ENCODE assay signal across 9 mouse cellular contexts in genomic region chr15:99688712-99689111, GRCm38 (mm10). TPM values are rescaled to one million over a fixed set of nuclear protein-coding genes. Genes with fewer than 3 reads are reported as not detected.
DNase-seq lines count a peak whose midpoint lies in the region; ATAC-seq and TF ChIP-seq lines count a peak whose summit lies in the region.
"Had no signal": no experiment of that assay in that cellular context is flagged by ENCODE, and none has a peak within 500 bp of the region (broad histone marks: within the 10 kb centered on the region; RNA-seq: fewer than 3 reads in every experiment).

No protein-coding gene starts in this region.

- no peak overlapping the region for H3K27ac ChIP-seq in kidney, postnatal 0 days
- H3K27ac ChIP-seq: neural tube, embryonic 12.5 days had no signal

- peak; percentile 93 for TF ChIP-seq CTCF in kidney, postnatal 0 days (IDR thresholded peaks at IDR 0.05; ENCODE audit: low read depth)

- no peak overlapping the region for H3K9ac ChIP-seq in kidney, postnatal 0 days (ENCODE audit: low read depth, low read length)
- H3K9ac ChIP-seq: neural tube, embryonic 12.5 days had no signal

- H3K36me3 ChIP-seq in kidney, postnatal 0 days (ENCODE audit: insufficient read depth, low read length): no peaks in the 10 kb centered on the region

- DNase-seq in gastrocnemius, adult 18-20 months (ENCODE audit: low spot score): peak; percentile 43
- no peak for DNase-seq in gastrocnemius, adult 8-10 months (ENCODE audit: low spot score in 2 of 2)
- peak; percentile 88 for DNase-seq in MN1 (ENCODE audit: low spot score)
- DNase-seq in cerebellum, postnatal 25 days: peak; percentile 77 to 81
- peak; percentile 46 for DNase-seq in heart, adult 8-10 months (ENCODE audit: low spot score)
- peak; percentile 92 for DNase-seq in kidney, postnatal 0 days (ENCODE audit: low spot score)
- DNase-seq in retina, postnatal 7 days (ENCODE audit: low read depth, low spot score): peak; percentile 56

- WGBS in kidney, postnatal 0 days: 4% methylated on average over 4 of the region's 4 CpGs

- H3K4me3 ChIP-seq in kidney, postnatal 0 days (replicated peaks; ENCODE audit: low read depth, low read length): no peak overlapping the region
- H3K4me3 ChIP-seq: neural tube, embryonic 12.5 days had no signal

- no peaks in the 10 kb centered on the region for H3K9me3 ChIP-seq in kidney, postnatal 0 days (replicated peaks; ENCODE audit: low read length)
- H3K9me3 ChIP-seq: neural tube, embryonic 12.5 days had no signal

- H3K4me2 ChIP-seq in kidney, postnatal 0 days (ENCODE audit: low read length): no peak overlapping the region
- H3K4me2 ChIP-seq: neural tube, embryonic 12.5 days had no signal

- no peak for ATAC-seq in kidney, postnatal 0 days (replicated peaks; ENCODE audit: low FRiP score, low read depth)
- peak; percentile 93 for ATAC-seq in megakaryocyte, adult 5-6 weeks (ENCODE audit: poor library complexity, severe bottlenecking)

- H3K4me1 ChIP-seq in kidney, postnatal 0 days (replicated peaks; ENCODE audit: insufficient read depth, low read length): no peaks in the 10 kb centered on the region

- no peaks in the 10 kb centered on the region for H3K27me3 ChIP-seq in kidney, postnatal 0 days (ENCODE audit: insufficient read depth, low read length)

RNA-seq across cellular contexts. Expression of gene Smarcd1, which starts 13.2 kb away (rescaled TPM):
- total RNA-seq in gastrocnemius, adult 18-20 months (2021): 1 to 10 TPM; 5.8 to 7.4 TPM
- 1 to 10 TPM; 4.8 to 9.4 (median 7.2) TPM for total RNA-seq in gastrocnemius, adult 8-10 months (2022)
- total RNA-seq in heart, adult 8-10 months (2022): 10 to 100 TPM; 21.7 to 25.8 (median 24.5) TPM
- polyA plus RNA-seq in kidney, postnatal 0 days (2015; fragmentation: Nextera tagmentation; extraction: Ambion mirVana): 44.2 and 46.5 TPM in 2 replicates
- total RNA-seq in megakaryocyte, adult 5-6 weeks (2015): 12.0 and 12.4 TPM in 2 replicates
- 9.3 and 16.1 TPM in 2 replicates for total RNA-seq in megakaryocyte, adult 5-6 weeks (2017)

RNA-seq across cellular contexts. Expression of gene Gm17349, which starts 16.6 kb away (rescaled TPM):
- total RNA-seq in gastrocnemius, adult 18-20 months (2021): not detected
- total RNA-seq in gastrocnemius, adult 8-10 months (2022): 1 to 10 TPM in 1 of 4 experiments, not detected in 3; 1.3 TPM
- total RNA-seq in heart, adult 8-10 months (2022): 1 to 10 TPM; 2.4 to 3.3 (median 2.9) TPM
- not detected in 2 replicates for polyA plus RNA-seq in kidney, postnatal 0 days (2015; fragmentation: Nextera tagmentation; extraction: Ambion mirVana)
- total RNA-seq in megakaryocyte, adult 5-6 weeks (2015): not detected in 2 replicates
- not detected in 2 replicates for total RNA-seq in megakaryocyte, adult 5-6 weeks (2017)
- polyA plus RNA-seq: neural tube, embryonic 12.5 days had no signal

RNA-seq across cellular contexts. Expression of gene Asic1, which starts 18.5 kb away (rescaled TPM):
- total RNA-seq in gastrocnemius, adult 18-20 months (2021): under 1 TPM in 1 of 2 experiments, not detected in 1; 0.11 TPM
- not detected for total RNA-seq in gastrocnemius, adult 8-10 months (2022)
- total RNA-seq in heart, adult 8-10 months (2022): under 1 TPM; 0.14 to 0.56 (median 0.35) TPM
- 1.1 and 1.5 TPM in 2 replicates for polyA plus RNA-seq in kidney, postnatal 0 days (2015; fragmentation: Nextera tagmentation; extraction: Ambion mirVana)
- 0.05 TPM in 1 of 2 replicates, not detected in the other for total RNA-seq in megakaryocyte, adult 5-6 weeks (2015)
- total RNA-seq in megakaryocyte, adult 5-6 weeks (2017): 0.11 TPM in 1 of 2 replicates, not detected in the other

RNA-seq across cellular contexts. Expression of gene Gpd1, which starts 28.6 kb away (rescaled TPM):
- 100 to 1,000 TPM; 366 to 449 TPM for total RNA-seq in gastrocnemius, adult 18-20 months (2021)
- total RNA-seq in gastrocnemius, adult 8-10 months (2022): 100 to 1,000 TPM; 446 to 550 (median 458) TPM
- total RNA-seq in heart, adult 8-10 months (2022): 10 to 100 TPM; 38.6 to 59.0 (median 49.5) TPM
- 46.1 and 54.1 TPM in 2 replicates for polyA plus RNA-seq in kidney, postnatal 0 days (2015; fragmentation: Nextera tagmentation; extraction: Ambion mirVana)
- total RNA-seq in megakaryocyte, adult 5-6 weeks (2015): 0.11 TPM in 1 of 2 replicates, not detected in the other
- 0.20 and 0.26 TPM in 2 replicates for total RNA-seq in megakaryocyte, adult 5-6 weeks (2017)

RNA-seq across cellular contexts. Expression of gene Cox14, which starts 36.7 kb away (rescaled TPM):
- 100 to 1,000 TPM; 139 to 156 TPM for total RNA-seq in gastrocnemius, adult 18-20 months (2021)
- total RNA-seq in gastrocnemius, adult 8-10 months (2022): 100 to 1,000 TPM; 154 to 172 (median 162) TPM
- 100 to 1,000 TPM; 240 to 284 (median 258) TPM for total RNA-seq in heart, adult 8-10 months (2022)
- 279 and 297 TPM in 2 replicates for polyA plus RNA-seq in kidney, postnatal 0 days (2015; fragmentation: Nextera tagmentation; extraction: Ambion mirVana)
- total RNA-seq in megakaryocyte, adult 5-6 weeks (2015): 67.3 and 78.1 TPM in 2 replicates
- 15.4 and 25.6 TPM in 2 replicates for total RNA-seq in megakaryocyte, adult 5-6 weeks (2017)

Comparison
In these comparisons a context has a peak if more than half of its experiments do, and no peak if none do; other contexts are left out.
1. DNase-seq: peak in gastrocnemius, adult 18-20 months (single experiment), MN1 (single experiment), cerebellum, postnatal 25 days (2 of 2), heart, adult 8-10 months (single experiment), kidney, postnatal 0 days (single experiment) and retina, postnatal 7 days (single experiment); none in gastrocnemius, adult 8-10 months (0 of 2).